Mouse (Mus musculus): ENCODE measurements around the gene Taf6l.

DNA sequence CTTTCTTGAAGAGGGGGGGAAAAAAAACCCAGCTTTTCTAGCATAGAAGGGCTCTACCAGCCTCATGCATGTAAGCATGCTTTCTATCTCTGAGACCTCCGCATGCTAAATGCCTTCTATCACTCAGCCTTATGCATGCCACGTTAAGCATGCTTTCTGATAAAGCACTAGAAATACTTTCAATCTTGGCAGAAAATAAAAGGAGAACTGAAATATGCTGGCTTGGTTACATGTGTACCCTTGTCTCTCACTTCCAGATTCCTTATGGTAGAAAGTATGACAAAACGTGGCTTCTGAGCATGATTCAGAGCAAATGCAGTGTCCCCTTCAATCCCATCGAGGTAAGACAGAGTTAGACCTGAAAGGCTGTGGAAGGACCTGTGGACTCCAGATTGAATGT lies 22.9 kb downstream of the Taf6l start:
- TF ChIP-seq MXI1 (IDR thresholded peaks at IDR 0.05; ENCODE audit: low read depth, low read length) (no peak), CTCF (conservative IDR thresholded peaks at IDR 0.05 in 1 of 2, IDR thresholded peaks at IDR 0.05 in 1 of 2; ENCODE audit: low read depth in 2 of 2, low read length in 2 of 2) (no peak), ZC3H11A (IDR thresholded peaks at IDR 0.05; ENCODE audit: low read depth, low read length) (no peak), JUND (conservative IDR thresholded peaks at IDR 0.05; ENCODE audit: low read depth, low read length) (no peak), POLR2AphosphoS2 (IDR thresholded peaks at IDR 0.05; ENCODE audit: low read depth, low read length) (no peak), RCOR1 (conservative IDR thresholded peaks at IDR 0.05; ENCODE audit: low read depth, low read length) (no peak), EP300 (IDR thresholded peaks at IDR 0.05; ENCODE audit: low read length) (peak; percentile 50; the same call in 1 of the 2 replicates), POLR2A (IDR thresholded peaks at IDR 0.05; ENCODE audit: low read depth, low read length) (no peak)

All from CH12.LX (cell line).